Mouse (Mus musculus) thymus, adult 2 months (tissue): Measurements from ENCODE around the gene Dcakd.

Experiments
- CTCF ChIP-seq: fragments of 200-500 bp; IDR thresholded peaks from 2 replicates; pipeline ENCODE4 v1.5.1; 2012; ENCODE audit warnings: mild to moderate bottlenecking, control low read depth, low read length, moderate library complexity, borderline replicate concordance; ENCODE audit not compliant: control insufficient read depth, poor library complexity, insufficient read depth; ENCODE audit errors: extremely low read depth
- POLR2A ChIP-seq: fragments of 200-500 bp; IDR thresholded peaks from 2 replicates; pipeline ENCODE4 v1.6.1; 2012; ENCODE audit warnings: mild to moderate bottlenecking, low read length, control low read depth, moderate library complexity; ENCODE audit not compliant: control insufficient read depth, poor library complexity, insufficient read depth; ENCODE audit errors: extremely low read depth

- TF ChIP-seq CTCF (no peak), POLR2A (no peak)
These were observed 28.7 kb downstream of the Dcakd start for GRCm38 (mm10) chr11:102999317-102999970.
